Mouse (Mus musculus) ES-E14 (cell line): Measurements from ENCODE around the gene Rps6ka5. TPM values are rescaled to one million over a fixed set of nuclear protein-coding genes. Genes with fewer than 3 reads are reported as not detected.

Experiments
- DNase-seq: peaks from one replicate; pipeline ENCODE4 v3.0.0-alpha.2; 2013; ENCODE audit warnings: low read depth, low spot score
- H3K27ac ChIP-seq: 2 replicates; pipeline ENCODE4 v1.5.1; 2012; ENCODE audit warnings: low read depth, mild to moderate bottlenecking, low read length, moderate library complexity, mixed read lengths; ENCODE audit not compliant: poor library complexity, insufficient read depth, severe bottlenecking
- H3K36me3 ChIP-seq: 2 replicates; pipeline ENCODE4 v1.6.1; 2012; ENCODE audit warnings: mild to moderate bottlenecking, low read length, moderate library complexity, mixed read lengths; ENCODE audit not compliant: control insufficient read depth, poor library complexity, insufficient read depth, severe bottlenecking
- H3K4me1 ChIP-seq, 2 experiments: fragments of 150-350 bp in 1 of 2; sonication (generic) in 1 of 2; 2 replicates each; pipeline ENCODE4 v1.6.1; 2012; ENCODE audit warnings: low read length in 2 of 2, mild to moderate bottlenecking in 1 of 2, mixed read lengths in 1 of 2; ENCODE audit not compliant: control insufficient read depth in 2 of 2, insufficient read depth in 2 of 2, poor library complexity in 1 of 2
- H3K4me3 ChIP-seq, 2 experiments: fragments of 150-350 bp in 1 of 2; sonication (generic) in 1 of 2; 2 replicates each; pipeline ENCODE4 v1.5.1; 2012; ENCODE audit warnings: low read length in 2 of 2, low read depth in 1 of 2, mild to moderate bottlenecking in 1 of 2, mixed read lengths in 1 of 2; ENCODE audit not compliant: insufficient read depth in 1 of 2, poor library complexity in 1 of 2, severe bottlenecking in 1 of 2
- H3K9ac ChIP-seq: 2 replicates; pipeline ENCODE4 v1.6.1; 2012; ENCODE audit warnings: low read depth, mild to moderate bottlenecking, low read length, mixed read lengths; ENCODE audit not compliant: poor library complexity, insufficient read depth, severe bottlenecking
- H3K9me3 ChIP-seq: fragments of 150-350 bp; sonication (generic); 2 replicates; pipeline ENCODE4 v1.6.1; 2012; ENCODE audit warnings: low read depth, mild to moderate bottlenecking, low read length; ENCODE audit not compliant: control insufficient read depth, insufficient read depth
- CHD2 ChIP-seq: IDR thresholded peaks from 2 replicates; pipeline ENCODE4 v1.6.1; 2014; ENCODE audit warnings: mild to moderate bottlenecking, low read depth, low read length, inconsistent platforms
- HCFC1 ChIP-seq: IDR thresholded peaks from 2 replicates; pipeline ENCODE4 v1.6.1; 2012; ENCODE audit warnings: low read length, inconsistent platforms, borderline replicate concordance; ENCODE audit not compliant: insufficient read depth
- MAFK ChIP-seq: IDR thresholded peaks from 2 replicates; pipeline ENCODE4 v1.6.1; 2014; ENCODE audit warnings: mild to moderate bottlenecking, low read depth, low read length, inconsistent platforms; ENCODE audit not compliant: insufficient read depth
- ZC3H11A ChIP-seq: IDR thresholded peaks from 2 replicates; pipeline ENCODE4 v1.6.1; 2012; ENCODE audit warnings: low read depth, mild to moderate bottlenecking, inconsistent platforms, low read length, borderline replicate concordance
- ZNF384 ChIP-seq: IDR thresholded peaks from 2 replicates; pipeline ENCODE4 v1.6.1; 2012; ENCODE audit warnings: low read depth, low read length, inconsistent platforms
- in situ Hi-C, 2 experiments: fragments of 600-800 bp; cut with MboI; formaldehyde crosslinking; loops; one replicate each; pipeline ENCODE4 v1.15.1; 2025; ENCODE audit warnings: low sequenced_read_pairs in 2 of 2, inconsistent platforms in 1 of 2; ENCODE audit not compliant: unreplicated experiment in 2 of 2
- total RNA-seq: library from RNA; depleted of rRNA; stranded (reverse); fragments of 300-350 nt; gene quantifications from 2 replicates; pipeline ENCODE4 v1.2.3, GENCODE M21; 2012

Rps6ka5 gene
- total RNA-seq, 1 experiment, result 5.5 TPM

GRCm38 (mm10) chr12:100586601-100587000 is 140.2 kb downstream of the Rps6ka5 start:
- in situ Hi-C loops, result no loop called here
- no peaks in the 10 kb centered on the region for H3K36me3 ChIP-seq
- no peak for TF ChIP-seq ZC3H11A
- TF ChIP-seq CHD2, result no peak
- no peak for TF ChIP-seq MAFK
- TF ChIP-seq ZNF384, result no peak
- TF ChIP-seq HCFC1, result no peak
- DNase-seq, result no peak
- H3K9ac ChIP-seq, result no peak overlapping the region
- H3K4me1 ChIP-seq, result no peaks in the 10 kb centered on the region
- no peaks in the 10 kb centered on the region for H3K9me3 ChIP-seq
- H3K27ac ChIP-seq, result no peak overlapping the region
- H3K4me3 ChIP-seq, result no peak overlapping the region

GRCm38 (mm10) chr12:100579221-100579620 is 147.6 kb downstream of the Rps6ka5 start:
- in situ Hi-C loops, result no loop called here
- no peak overlapping the region for H3K4me3 ChIP-seq
- H3K27ac ChIP-seq, result no peak overlapping the region
- TF ChIP-seq ZNF384 (no peak), CHD2 (no peak)
- no peak overlapping the region for H3K9ac ChIP-seq
- H3K9me3 ChIP-seq, result no peaks in the 10 kb centered on the region
- no peaks in the 10 kb centered on the region for H3K4me1 ChIP-seq
- no peaks in the 10 kb centered on the region for H3K36me3 ChIP-seq
- no peak for DNase-seq

- no peaks in the 10 kb centered on the region; the same call in 1 of the 2 replicates for H3K36me3 ChIP-seq
- H3K9ac ChIP-seq, result no peak overlapping the region
- no peaks in the 10 kb centered on the region for H3K9me3 ChIP-seq
- in situ Hi-C loops, result no loop called here
- no peak for TF ChIP-seq MAFK
- peak; percentile 53; the same call in 1 of the 2 replicates for TF ChIP-seq ZC3H11A
- no peak overlapping the region for H3K4me3 ChIP-seq
- H3K4me1 ChIP-seq, result no peaks in the 10 kb centered on the region
- peak; percentile 40 for DNase-seq
- no peak overlapping the region for H3K27ac ChIP-seq
Observed at GRCm38 (mm10) chr12:100578291-100578690, 148.5 kb downstream of the Rps6ka5 start.

- Histone ChIP-seq H3K4me1 (no peaks in the 10 kb centered on the region), H3K4me3 (no peak overlapping the region), H3K27ac (no peak overlapping the region), H3K9me3 (no peaks in the 10 kb centered on the region), H3K9ac (no peak overlapping the region), H3K36me3 (no peaks in the 10 kb centered on the region; the same call in 1 of the 2 replicates)
- in situ Hi-C loops, result no loop called here
- no peak for DNase-seq
- TF ChIP-seq HCFC1 (no peak), MAFK (no peak), ZNF384 (no peak), CHD2 (no peak), ZC3H11A (no peak)
Observed at GRCm38 (mm10) chr12:100575739-100576138, 151.0 kb downstream of the Rps6ka5 start.

GRCm38 (mm10) chr12:100570522-100571072 is 156.2 kb downstream of the Rps6ka5 start:
- H3K9ac ChIP-seq, result no peak overlapping the region
- TF ChIP-seq HCFC1, result no peak
- TF ChIP-seq CHD2, result no peak
- no peak for TF ChIP-seq ZC3H11A
- TF ChIP-seq ZNF384, result no peak
- TF ChIP-seq MAFK, result no peak

More at GRCm38 (mm10) chr12:100570522-100571072, 156.2 kb downstream of the Rps6ka5 start:
- H3K27ac ChIP-seq, result no peak overlapping the region
- H3K4me3 ChIP-seq, result no peak overlapping the region
- H3K9me3 ChIP-seq, result no peaks in the 10 kb centered on the region
- in situ Hi-C loops, result no loop called here
- DNase-seq, result no peak
- no peaks in the 10 kb centered on the region for H3K4me1 ChIP-seq
- no peaks in the 10 kb centered on the region; the same call in 1 of the 2 replicates for H3K36me3 ChIP-seq
